Mouse (Mus musculus): ENCODE results near the gene Gm21976.

Gm21976 gene

DNA sequence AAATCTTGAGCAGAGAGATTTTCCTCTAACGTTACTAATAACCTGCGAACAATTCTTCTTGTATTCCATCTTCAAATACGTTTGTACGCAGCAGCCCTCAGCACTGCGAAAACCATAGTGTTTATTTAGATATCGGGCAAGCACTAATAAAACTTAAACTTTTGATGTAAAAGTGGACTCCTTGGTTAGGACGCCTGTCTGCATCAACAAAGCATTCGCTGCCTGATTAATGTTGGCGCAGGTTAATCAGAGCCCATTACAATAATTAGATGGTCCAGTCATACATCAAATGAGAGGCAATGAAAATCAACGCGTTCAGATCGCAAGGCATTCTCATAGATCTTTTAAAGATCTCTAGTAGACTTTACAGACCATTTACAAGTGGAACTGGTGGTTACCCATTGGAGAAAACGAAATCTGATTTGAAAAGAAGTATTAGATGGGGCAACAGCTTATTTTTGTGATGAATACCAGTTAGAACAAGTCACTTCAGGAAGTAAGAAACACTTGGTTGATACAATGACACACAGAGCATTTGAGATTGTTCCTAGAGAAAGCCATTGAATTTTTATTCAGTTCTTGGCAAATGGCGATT is 72.8 kb downstream of the Gm21976 start:
- ATAC-seq (ENCODE audit: insufficient number of reproducible peaks, low FRiP score, low TSS enrichment), result no peak

DNA sequence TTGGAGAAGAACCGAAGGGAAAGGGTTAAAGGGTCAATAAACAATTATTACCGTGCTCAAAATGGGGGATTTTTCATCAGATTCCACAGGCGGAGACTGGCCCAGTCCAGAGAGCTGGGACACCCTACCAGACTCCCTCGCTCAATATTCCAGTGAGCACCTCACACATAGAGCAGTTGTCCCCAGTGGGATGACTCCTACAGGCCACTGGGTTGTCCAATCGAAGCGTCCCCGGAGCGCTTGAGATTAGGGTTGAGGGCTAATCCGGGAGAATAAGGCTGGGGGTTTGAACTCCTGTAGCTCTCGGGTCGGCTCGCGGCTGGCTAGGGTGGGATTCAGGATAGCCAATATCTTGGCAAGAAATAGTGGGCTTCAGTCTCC is 74.0 kb downstream of the Gm21976 start:
- ATAC-seq (ENCODE audit: insufficient number of reproducible peaks, low FRiP score, low TSS enrichment), result no peak

DNA sequence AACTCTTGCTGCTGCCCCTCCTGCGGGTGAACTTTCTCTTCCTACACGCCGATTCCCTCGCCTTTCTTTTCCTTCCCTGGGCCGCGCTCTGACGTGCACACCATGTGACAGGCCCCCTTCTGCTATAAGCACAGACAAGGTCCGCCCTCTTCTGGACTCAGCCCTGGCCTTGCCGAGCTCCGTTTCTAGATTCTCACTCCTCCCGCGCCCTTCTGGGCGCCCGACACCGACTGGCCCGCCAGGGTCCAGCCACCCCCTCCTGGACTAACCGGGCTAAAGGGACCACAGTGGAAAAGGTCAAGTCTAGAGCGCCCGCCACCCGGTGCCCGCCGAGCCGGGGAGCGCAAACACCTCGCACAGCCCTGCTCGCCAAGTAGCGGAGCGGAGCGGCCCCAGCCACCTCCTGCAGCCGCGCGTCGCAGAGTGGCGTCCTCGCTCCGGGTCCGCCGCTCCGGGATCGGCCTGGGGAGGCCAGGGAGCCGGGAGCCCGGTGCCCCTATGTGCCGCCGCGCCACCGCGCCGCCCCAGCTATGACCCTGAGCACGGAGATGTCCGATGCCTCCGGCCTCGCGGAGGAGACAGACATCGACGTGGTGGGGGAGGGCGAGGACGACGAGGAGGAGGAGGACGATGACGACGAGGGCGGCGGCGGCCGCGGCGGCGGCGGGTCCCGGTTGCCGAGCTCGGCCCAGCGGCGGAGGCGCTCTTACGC is 74.6 kb downstream of the Gm21976 start, which contains the start of gene Foxd1:
Gene Foxd1, plus strand, starts transcription at position 153 of the 712 bp plus-strand sequence.
- ATAC-seq (ENCODE audit: insufficient number of reproducible peaks, low FRiP score, low TSS enrichment), result 0 out of 2 replicates have a peak, but pooled peaks have one; percentile 31

DNA sequence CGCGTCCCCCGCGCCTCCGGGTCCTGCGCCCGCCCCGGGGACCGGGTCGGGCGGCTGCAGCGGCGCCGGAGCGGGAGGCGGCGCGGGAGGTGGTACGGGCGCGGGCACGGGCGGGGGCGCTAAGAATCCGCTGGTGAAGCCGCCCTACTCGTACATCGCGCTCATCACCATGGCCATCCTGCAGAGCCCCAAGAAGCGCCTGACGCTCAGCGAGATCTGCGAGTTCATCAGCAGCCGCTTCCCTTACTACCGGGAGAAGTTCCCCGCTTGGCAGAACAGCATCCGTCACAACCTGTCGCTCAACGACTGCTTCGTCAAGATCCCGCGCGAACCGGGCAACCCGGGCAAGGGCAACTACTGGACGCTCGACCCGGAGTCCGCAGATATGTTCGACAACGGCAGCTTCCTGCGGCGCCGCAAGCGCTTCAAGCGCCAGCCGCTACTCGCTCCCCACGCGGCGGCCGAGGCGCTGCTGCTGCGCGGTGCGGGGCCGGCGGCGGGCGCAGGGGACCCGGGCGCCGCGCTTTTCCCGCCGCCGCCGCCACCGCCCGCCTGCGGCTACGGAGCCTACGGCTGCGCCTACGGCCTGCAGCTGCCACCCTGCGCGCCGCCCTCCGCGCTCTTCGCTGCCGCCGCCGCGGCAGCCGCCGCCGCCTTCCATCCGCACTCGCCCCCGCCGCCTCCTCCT is 75.3 kb downstream of the Gm21976 start:
- ATAC-seq (ENCODE audit: insufficient number of reproducible peaks, low FRiP score, low TSS enrichment), result no peak; the same call in 1 of the 2 replicates

DNA sequence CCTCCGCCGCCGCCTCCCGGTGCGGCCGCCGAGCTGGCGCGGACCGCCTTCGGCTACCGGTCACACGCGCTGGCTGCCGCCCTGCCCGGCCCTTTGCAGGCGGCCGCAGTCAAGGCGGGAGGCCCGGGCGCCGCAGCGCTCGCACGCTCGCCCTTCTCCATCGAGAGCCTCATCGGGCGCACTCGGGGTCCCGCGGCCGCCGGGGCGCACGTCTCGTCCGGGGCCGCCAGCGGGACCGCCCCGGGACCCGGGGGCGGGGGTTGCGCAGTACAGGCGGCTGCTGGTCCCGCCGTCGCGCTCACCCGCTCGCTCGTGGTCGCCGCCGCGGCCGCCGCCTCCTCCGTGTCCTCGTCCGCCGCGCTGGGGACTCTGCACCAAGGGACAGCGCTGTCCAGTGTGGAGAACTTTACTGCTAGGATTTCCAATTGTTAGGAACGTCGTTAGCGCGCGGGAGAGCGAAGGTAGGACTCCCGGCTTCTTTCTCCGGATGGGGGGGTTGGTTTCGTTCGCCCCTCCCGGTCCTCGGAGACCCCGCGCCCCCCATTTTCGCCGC is 75.9 kb downstream of the Gm21976 start:
- no peak for ATAC-seq (ENCODE audit: insufficient number of reproducible peaks, low FRiP score, low TSS enrichment)

DNA sequence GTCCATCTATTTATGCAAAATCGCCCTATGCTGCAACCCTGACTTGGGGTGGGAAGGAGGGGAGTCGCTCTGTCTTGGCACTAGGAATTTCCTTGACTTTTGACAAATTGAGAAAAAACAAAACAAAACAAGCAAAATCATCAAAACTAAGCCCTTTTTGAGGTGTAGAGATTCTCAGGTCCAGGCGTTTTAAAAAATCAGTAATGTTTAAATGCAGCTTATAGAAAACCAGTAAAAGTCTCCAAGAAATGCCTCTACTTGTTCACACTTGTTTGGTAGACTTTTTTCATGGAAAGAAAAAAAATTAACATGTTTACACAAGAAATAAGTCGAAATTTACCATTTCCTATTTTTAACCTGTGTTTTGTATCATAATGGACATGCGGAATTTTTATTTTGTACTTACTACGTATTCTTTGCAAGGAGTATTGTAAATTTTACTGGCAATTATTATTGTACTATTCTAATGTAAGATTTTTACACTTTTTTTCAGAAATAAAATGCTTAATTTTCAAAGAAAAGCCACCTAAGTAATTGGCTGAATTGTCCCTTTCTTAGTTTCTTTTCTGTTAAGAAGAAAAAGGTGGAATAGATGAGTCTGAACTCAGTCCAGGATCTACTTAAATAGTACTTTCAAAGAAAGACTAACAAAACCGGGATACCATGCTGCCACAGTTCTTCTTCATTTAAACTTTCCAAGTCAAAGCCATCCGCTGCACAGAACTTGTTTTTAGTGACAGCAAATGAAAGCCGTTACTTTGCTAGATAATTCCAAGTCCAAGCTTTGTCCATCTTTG is 76.7 kb downstream of the Gm21976 start:
- no peak for ATAC-seq (ENCODE audit: insufficient number of reproducible peaks, low FRiP score, low TSS enrichment)

All from cerebellum, adult (tissue).